Mouse (Mus musculus) spleen, adult 2 months (tissue): Measurements from ENCODE around the gene Gja3.

Experiments used
- CTCF ChIP-seq: fragments of 200-500 bp; IDR thresholded peaks from 2 replicates; pipeline ENCODE4 v1.5.1; 2011; ENCODE audit warnings: mild to moderate bottlenecking, inconsistent platforms; ENCODE audit not compliant: insufficient read depth, insufficient read length, insufficient replicate concordance; ENCODE audit errors: extremely low read depth
- POLR2A ChIP-seq: fragments of 200-500 bp; IDR thresholded peaks from 2 replicates; pipeline ENCODE4 v1.6.1; 2011; ENCODE audit warnings: low read depth, low read length, inconsistent platforms

DNA sequence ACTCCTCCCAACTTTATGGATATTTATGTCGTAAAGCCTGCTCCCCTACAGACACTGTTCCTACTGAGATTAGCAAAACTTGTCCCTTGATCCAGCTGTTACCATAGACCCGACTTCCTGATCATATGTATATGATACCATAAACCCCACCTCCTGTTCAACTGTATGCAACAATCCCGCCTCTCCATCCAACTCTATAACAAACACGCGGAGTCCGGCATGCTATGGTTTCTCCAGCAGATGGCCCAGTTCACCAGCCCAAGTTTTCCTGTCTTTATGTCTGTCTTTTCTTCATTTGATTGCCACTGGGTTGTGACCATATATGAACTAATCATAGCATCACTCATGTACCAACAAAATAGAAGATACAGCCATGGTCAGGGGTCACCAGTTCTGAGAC lies 17.6 kb upstream of the Gja3 start:
- TF ChIP-seq POLR2A = no peak
- TF ChIP-seq CTCF = no peak
